Mouse (Mus musculus) left cerebral cortex, adult 2 months (tissue): ENCODE measurements at regions not wholly inside any gene's neighbourhood (a gene's known extent, or its start where the extent isn't known, plus 50 kb on each side); places are given as distances from the start of the nearest gene placed in this dataset.

ENCODE experiments used
- DNase-seq, 2 experiments: peaks; one replicate each; pipeline ENCODE4 v3.0.0; 2021 to 2022; ENCODE audit warnings: low spot score in 2 of 2, mixed read lengths in 1 of 2; ENCODE audit errors: extremely low spot score in 1 of 2
- H3K27ac ChIP-seq: fragments of 200-600 bp; 2 replicates; pipeline ENCODE4 v1.8.1; 2022
- H3K4me3 ChIP-seq: fragments of 200-600 bp; 2 replicates; pipeline ENCODE4 v1.8.1; 2022
- CTCF ChIP-seq: fragments of 200-600 bp; IDR thresholded peaks from 2 replicates; pipeline ENCODE4 v1.8.1; 2022; ENCODE audit warnings: antibody characterized with exemption, mild to moderate bottlenecking, moderate library complexity
- intact Hi-C: fragments of 180-260 bp; cut with DNase I; formaldehyde crosslinking; loops from one replicate; pipeline ENCODE4 v1.15.1; 2025

DNA sequence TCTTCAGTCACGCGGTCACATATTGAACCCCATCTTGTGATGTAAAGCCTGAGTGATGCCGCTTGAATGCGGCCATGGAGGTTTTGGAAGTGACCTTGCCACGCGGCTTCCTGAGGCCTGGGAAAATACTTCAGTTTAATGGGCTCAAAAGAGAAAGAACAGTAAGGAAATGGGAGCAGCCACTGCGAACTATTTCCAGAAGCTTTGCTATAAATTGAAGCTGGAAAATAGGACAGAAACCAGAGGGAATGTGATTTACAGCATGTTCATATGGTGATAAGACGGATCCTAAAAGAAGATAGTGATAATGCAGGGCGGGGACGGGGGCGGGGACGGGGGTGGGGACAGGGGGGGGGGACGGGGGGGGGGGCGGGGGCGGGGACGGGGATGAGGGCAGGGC is 52.7 kb upstream of the Trpc4 start:
- TF ChIP-seq CTCF, result no peak
- intact Hi-C loops, result no loop called here
- H3K27ac ChIP-seq, result peak overlapping the region; percentile 68; the same call in 1 of the 2 replicates
- peak in 1 of 2 experiments; percentile 16 for DNase-seq
- no peak overlapping the region for H3K4me3 ChIP-seq

- intact Hi-C loops, result no loop called here
- DNase-seq, result no peak
- no peak for TF ChIP-seq CTCF
Observed at GRCm38 (mm10) chr3:54083634-54084033, 72.2 kb upstream of the Trpc4 start.

GRCm38 (mm10) chr3:54076461-54076860 is 79.4 kb upstream of the Trpc4 start:
- intact Hi-C loops, result no loop called here
- H3K4me3 ChIP-seq, result no peak overlapping the region
- TF ChIP-seq CTCF, result no peak
- no peak overlapping the region for H3K27ac ChIP-seq
- no peak for DNase-seq

More at GRCm38 (mm10) chr3:54083634-54084033, 72.2 kb upstream of the Trpc4 start:
- no peak overlapping the region for H3K4me3 ChIP-seq
- no peak overlapping the region for H3K27ac ChIP-seq

DNA sequence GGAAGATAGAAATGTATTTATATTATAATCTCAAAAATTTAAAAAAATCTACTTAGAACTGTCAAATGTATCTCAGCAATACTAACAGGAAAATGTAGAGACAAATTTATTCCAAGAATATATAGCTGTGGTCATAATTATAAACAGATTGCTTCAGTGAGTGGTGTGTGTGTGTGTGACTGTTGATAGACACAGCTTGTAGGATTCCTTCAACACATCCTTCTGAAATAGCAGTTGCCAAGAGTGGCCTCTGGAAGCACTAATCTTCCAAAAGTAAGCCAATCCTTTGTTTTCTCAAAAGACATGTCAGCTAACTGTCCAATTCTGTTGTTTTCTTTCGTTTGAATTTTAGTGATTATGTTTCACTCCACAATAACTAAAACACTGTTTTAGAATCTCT is 95.2 kb upstream of the Trpc4 start:
- Histone ChIP-seq H3K27ac (no peak overlapping the region), H3K4me3 (no peak overlapping the region)
- no peak; the same call in 1 of the 2 replicates for TF ChIP-seq CTCF
- DNase-seq, result no peak
- intact Hi-C loops, result no loop called here

DNA sequence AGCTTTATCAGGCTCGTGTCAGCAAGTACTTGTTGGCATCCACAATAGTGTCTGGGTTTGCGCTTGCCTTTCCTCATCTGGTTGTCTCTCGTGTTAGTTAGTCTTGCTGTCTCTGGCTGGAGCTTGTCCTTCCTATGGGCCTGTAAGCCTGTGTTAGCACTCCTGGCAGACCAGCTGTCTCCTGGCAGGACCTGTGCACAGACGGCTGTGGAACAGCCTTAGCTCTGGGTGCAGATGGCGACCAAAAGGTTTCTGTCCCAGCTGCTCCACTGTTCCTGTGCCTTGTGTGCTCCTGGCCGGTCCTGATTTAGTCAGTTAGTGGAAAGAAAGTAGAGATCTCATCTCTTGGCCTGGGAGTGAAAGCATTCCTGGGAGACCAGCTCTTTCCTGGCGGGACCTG is 101.5 kb upstream of the Trpc4 start:
- no peak for TF ChIP-seq CTCF
- intact Hi-C loops, result no loop called here
- no peak for DNase-seq
- no peak overlapping the region for H3K27ac ChIP-seq
- H3K4me3 ChIP-seq, result no peak overlapping the region

- DNase-seq, result peak; percentile 17 to 18
- H3K4me3 ChIP-seq, result no peak overlapping the region
- no peak for TF ChIP-seq CTCF
- H3K27ac ChIP-seq, result peak overlapping the region; percentile 34; the same call in 1 of the 2 replicates
- intact Hi-C loops, result no loop called here
Observed at GRCm38 (mm10) chr3:54049370-54049769, 106.5 kb upstream of the Trpc4 start.

DNA sequence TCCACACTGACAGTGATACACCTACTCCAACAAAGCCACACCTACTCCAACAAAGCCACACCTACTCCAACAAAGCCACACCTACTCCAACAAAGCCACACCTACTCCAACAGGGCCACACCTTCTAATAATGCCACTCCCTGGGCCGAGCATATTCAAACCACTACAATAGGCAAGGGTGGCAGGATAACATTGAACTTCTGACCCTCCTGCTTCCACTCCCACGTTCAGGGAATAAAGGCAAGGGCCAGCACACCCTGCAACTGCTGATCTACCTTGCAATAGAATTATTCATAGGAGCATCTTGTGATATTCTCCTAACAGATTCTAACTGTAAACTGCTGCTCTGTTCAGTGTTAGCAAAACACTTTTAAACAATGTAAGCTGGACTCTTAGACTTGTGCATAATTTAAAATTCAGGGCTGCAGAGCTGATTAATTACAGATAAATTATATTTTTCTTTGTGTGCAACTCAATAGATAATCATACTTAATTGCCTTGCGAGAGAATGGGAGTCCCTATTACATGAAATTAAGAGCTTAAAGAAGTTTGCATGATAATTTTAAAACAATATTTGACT is 107.7 kb upstream of the Trpc4 start:
- no peak overlapping the region for H3K27ac ChIP-seq
- DNase-seq, result no peak
- H3K4me3 ChIP-seq, result no peak overlapping the region
- no peak for TF ChIP-seq CTCF
- intact Hi-C loops, result no loop called here

- DNase-seq, result no peak
- H3K27ac ChIP-seq, result no peak overlapping the region
- intact Hi-C loops, result no loop called here
- H3K4me3 ChIP-seq, result no peak overlapping the region
- no peak for TF ChIP-seq CTCF
Observed at GRCm38 (mm10) chr3:54027365-54027764, 128.5 kb upstream of the Trpc4 start.

GRCm38 (mm10) chr3:54020196-54020595 is 135.6 kb upstream of the Trpc4 start:
- Histone ChIP-seq H3K27ac (no peak overlapping the region), H3K4me3 (no peak overlapping the region)
- intact Hi-C loops, result no loop called here
- TF ChIP-seq CTCF, result no peak
- DNase-seq, result no peak

DNA sequence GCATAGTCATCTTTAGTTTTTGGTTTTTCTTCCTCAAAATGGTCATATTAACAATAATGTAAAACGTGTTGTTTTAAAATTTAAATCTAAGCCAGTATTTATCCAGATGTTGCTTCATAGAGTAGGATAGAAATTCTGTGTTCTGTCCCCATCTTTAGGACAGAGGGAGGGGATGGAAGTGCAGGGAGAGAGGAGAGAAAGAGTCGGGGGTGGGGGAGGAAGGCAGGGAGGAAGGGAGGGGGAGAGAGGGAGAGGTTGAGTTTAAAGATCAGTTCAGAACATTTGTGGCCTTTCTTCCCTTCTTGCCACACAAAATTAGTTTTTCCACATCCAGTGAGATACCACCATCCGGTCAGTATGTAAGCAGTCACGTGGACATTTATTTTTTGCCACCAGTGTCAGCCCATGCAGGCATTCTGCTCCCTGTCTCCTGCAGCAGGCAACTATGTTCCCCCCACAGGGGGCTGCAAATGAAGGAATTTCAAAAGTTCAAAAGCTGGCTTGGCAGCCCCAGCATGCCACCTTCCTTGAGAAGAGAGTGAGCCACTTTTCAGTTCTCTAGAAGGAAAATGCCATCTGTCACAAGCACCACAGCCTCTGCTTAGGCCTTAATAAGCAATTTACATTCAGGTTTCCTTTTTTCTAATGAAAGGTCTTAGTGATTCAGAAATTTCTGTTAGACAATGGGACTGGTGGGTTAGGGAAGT is 137.7 kb upstream of the Trpc4 start:
- TF ChIP-seq CTCF, result no peak
- Histone ChIP-seq H3K27ac (no peak overlapping the region), H3K4me3 (no peak overlapping the region)
- no peak for DNase-seq
- intact Hi-C loops, result no loop called here

- TF ChIP-seq CTCF, result no peak
- no peak overlapping the region for H3K4me3 ChIP-seq
- DNase-seq, result no peak
- intact Hi-C loops, result no loop called here
- H3K27ac ChIP-seq, result no peak overlapping the region
Observed at GRCm38 (mm10) chr3:54016877-54017276, 139.0 kb upstream of the Trpc4 start.

DNA sequence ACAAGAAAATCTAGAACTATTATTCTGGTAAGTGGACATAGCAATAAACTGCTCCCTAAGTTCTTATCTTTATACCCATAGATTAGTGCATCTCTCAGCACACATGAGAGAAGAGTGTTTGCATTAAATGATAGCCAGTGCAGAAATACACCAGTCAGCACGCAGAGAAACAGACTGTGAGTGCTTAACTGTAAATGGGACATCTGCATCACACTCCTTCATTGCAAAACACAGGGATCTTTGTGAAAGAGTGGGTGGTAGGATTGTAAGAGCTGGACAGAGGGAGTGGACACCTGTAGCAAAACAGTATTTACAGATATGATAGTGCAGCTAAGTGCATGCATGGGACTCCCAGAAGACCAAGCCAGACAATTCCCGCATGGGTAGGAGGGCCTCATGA is 144.8 kb upstream of the Trpc4 start:
- H3K27ac ChIP-seq, result no peak overlapping the region
- H3K4me3 ChIP-seq, result no peak overlapping the region
- no peak for DNase-seq
- TF ChIP-seq CTCF, result no peak
- intact Hi-C loops, result no loop called here

DNA sequence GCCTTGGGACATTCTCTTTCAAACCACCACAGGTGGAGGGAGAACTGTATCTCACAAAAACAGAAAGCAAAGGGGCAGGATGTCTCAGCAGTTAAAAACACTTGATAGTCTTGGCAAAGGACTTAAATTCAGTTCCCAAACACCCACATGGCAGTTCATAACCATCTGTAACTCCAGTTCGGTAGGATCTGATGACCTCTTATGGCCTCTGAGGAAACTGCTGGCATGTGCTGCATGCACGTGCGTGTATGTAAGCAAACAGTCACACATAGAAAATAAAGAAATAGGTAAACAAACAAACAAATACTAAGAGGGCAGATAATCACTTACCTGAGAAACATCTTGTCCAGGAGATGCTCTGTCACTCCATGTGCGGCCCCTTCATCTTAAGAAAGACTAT is 129.4 kb upstream of the Ufm1 start:
- intact Hi-C loops, result no loop called here
- Histone ChIP-seq H3K4me3 (no peak overlapping the region), H3K27ac (no peak overlapping the region)
- DNase-seq, result no peak
- TF ChIP-seq CTCF, result no peak
